Mouse (Mus musculus) lung, postnatal 0 days (tissue): ENCODE measurements at regions not wholly inside any gene's neighbourhood (a gene's known extent, or its start where the extent isn't known, plus 50 kb on each side); places are given as distances from the start of the nearest gene placed in this dataset.

Source experiments
- CTCF ChIP-seq: IDR thresholded peaks from 2 replicates; pipeline ENCODE4 v1.5.1; 2016; ENCODE audit warnings: antibody characterized with exemption, mild to moderate bottlenecking
- EP300 ChIP-seq: IDR thresholded peaks from 2 replicates; pipeline ENCODE4 v1.6.1; 2016; ENCODE audit warnings: antibody characterized with exemption, mild to moderate bottlenecking, control low read depth

- TF ChIP-seq EP300 (no peak), CTCF (no peak)
Observed at GRCm38 (mm10) chr6:31147682-31148081, 188.8 kb upstream of the Klf14 start.
